Mouse (Mus musculus) frontal cortex, adult (tissue): ENCODE measurements at regions not wholly inside any gene's neighbourhood (a gene's known extent, or its start where the extent isn't known, plus 50 kb on each side); places are given as distances from the start of the nearest gene placed in this dataset.

Experiments used
- ATAC-seq: cut with Nextera tagmentation; 2 replicates; pipeline ENCODE4 v1.9.2; 2017; ENCODE audit warnings: mild to moderate bottlenecking, moderate library complexity, mixed read lengths; ENCODE audit not compliant: low TSS enrichment

DNA sequence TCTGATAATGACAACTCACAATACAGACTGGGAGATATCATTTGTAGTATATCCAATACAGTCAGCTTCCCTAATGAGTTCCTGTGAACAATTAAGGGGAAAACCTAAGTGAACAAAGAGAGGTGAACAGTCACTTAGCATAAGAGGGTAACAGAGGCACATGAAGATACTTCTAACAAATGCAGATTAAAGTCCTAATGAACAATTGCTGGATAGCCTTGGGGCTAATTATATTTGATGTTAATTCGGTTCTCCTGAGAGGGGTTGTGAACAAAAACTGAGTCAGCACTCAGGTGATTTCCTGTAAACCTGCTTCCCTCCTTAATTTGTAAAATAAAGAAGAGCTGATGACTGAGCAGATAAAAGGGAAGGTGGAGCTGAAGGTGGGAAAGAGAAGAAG is 1672.1 kb downstream of the 4930444P10Rik start:
- no peak for ATAC-seq

- ATAC-seq = no peak
Observed at GRCm38 (mm10) chr1:14413826-14414445, 1679.2 kb downstream of the 4930444P10Rik start.

GRCm38 (mm10) chr1:14369957-14370833 is 1722.9 kb downstream of the 4930444P10Rik start:
- no peak for ATAC-seq

DNA sequence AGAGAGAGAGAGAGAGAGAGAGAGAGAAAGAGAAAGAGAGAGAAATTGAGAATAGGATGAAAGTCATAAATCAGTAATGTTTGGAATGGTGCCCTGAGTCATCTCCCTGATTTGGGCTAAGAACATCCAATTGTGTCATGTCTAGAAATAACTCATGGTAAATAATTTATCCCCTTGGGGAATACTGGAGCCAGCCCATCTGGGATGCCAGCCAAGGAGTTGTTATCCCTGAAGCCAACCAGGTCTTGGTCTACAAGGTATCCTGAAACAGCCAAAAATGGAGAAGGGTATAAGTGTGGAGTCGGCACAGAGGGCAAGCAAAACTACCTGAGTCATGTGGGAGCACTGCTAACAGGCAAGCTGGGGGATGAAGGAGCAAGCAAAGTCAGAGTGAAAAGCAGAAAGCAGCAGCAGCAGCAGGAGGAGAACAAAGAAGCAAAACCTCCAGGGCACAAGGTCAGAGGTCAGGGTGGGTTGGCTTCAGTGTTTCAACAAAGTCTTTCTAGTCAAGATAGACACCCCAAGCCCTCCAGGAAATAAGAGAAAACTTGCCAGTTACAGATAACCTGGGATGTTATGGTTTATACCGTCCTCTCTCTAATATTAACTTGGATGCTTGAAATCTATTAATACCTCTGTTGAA is 1733.0 kb downstream of the 4930444P10Rik start:
- ATAC-seq = no peak
